Mouse (Mus musculus) testis, postnatal 10 days (tissue): Measurements from ENCODE around the gene Mmp10.

Source experiments
- DNase-seq: peaks from one replicate; pipeline ENCODE4 v3.0.0; 2021; ENCODE audit warnings: low spot score

The Mmp10 gene

GRCm38 (mm10) chr9:7502051-7502450 is at the start of gene Mmp10:
Gene Mmp10, plus strand, starts transcription at chr9:7502352.
- no peak for DNase-seq

GRCm38 (mm10) chr9:7453302-7453701 is 48.9 kb upstream of the Mmp10 start:
- no peak for DNase-seq

GRCm38 (mm10) chr9:7470262-7470661 is 31.9 kb upstream of the Mmp10 start:
- DNase-seq: no peak

GRCm38 (mm10) chr9:7483684-7484394 is 18.3 kb upstream of the Mmp10 start:
- no peak for DNase-seq

- no peak for DNase-seq
Measured at GRCm38 (mm10) chr9:7501138-7501537, 1.0 kb upstream of the Mmp10 start.

- no peak for DNase-seq
Measured at GRCm38 (mm10) chr9:7507321-7507876, 5.2 kb downstream of the Mmp10 start.

- DNase-seq: no peak
Measured at GRCm38 (mm10) chr9:7509619-7510233, 7.6 kb downstream of the Mmp10 start.

GRCm38 (mm10) chr9:7517944-7518571 is 15.9 kb downstream of the Mmp10 start:
- no peak for DNase-seq

- DNase-seq: no peak
Measured at GRCm38 (mm10) chr9:7526255-7526940, 24.2 kb downstream of the Mmp10 start.

GRCm38 (mm10) chr9:7542763-7543162 is 40.6 kb downstream of the Mmp10 start:
- no peak for DNase-seq

GRCm38 (mm10) chr9:7544923-7545457 is 42.8 kb downstream of the Mmp10 start:
- no peak for DNase-seq

GRCm38 (mm10) chr9:7545471-7545870 is 43.3 kb downstream of the Mmp10 start:
- no peak for DNase-seq

- DNase-seq: no peak
Measured at GRCm38 (mm10) chr9:7545920-7546319, 43.8 kb downstream of the Mmp10 start.

- DNase-seq: no peak
Measured at GRCm38 (mm10) chr9:7551943-7552342, 49.8 kb downstream of the Mmp10 start.

- DNase-seq: no peak
Measured at GRCm38 (mm10) chr9:7553536-7553935, 51.4 kb downstream of the Mmp10 start.

- DNase-seq: peak; percentile 49
Measured at GRCm38 (mm10) chr9:7554382-7554781, 52.2 kb downstream of the Mmp10 start.

- DNase-seq: no peak
Measured at GRCm38 (mm10) chr9:7558221-7559017, 56.3 kb downstream of the Mmp10 start, which contains the start of gene Mmp8. Gene Mmp8, plus strand, starts transcription at chr9:7558456.
